In genomic region chr10:80133226-80133849, GRCm38 (mm10) we compare ENCODE assay signal across 9 mouse cellular contexts. TPM values are rescaled to one million over a fixed set of nuclear protein-coding genes. Genes with fewer than 3 reads are reported as not detected.
DNase-seq lines count a peak whose midpoint lies in the region; ATAC-seq lines count a peak whose summit lies in the region.
"Had no signal": no experiment of that assay in that cellular context is flagged by ENCODE, and none has a peak within 500 bp of the region (broad histone marks: within the 10 kb centered on the region; RNA-seq: fewer than 3 reads in every experiment).

No protein-coding gene starts in this region.

- no peak for DNase-seq in midbrain, embryonic 10.5 days (ENCODE audit: low spot score)
- no peak for DNase-seq in midbrain, embryonic 14.5 days
- no peak for DNase-seq in embryonic facial prominence, embryonic 10.5 days (ENCODE audit: low spot score)
- no peak for DNase-seq in ovary, postnatal 10 days (ENCODE audit: low spot score)
- no peak for DNase-seq in layer of hippocampus, adult 9-10 months (ENCODE audit: low spot score)

- peaks cover 79% of the 10 kb centered on the region for H3K36me3 ChIP-seq in forebrain, embryonic 13.5 days (ENCODE audit: poor library complexity, severe bottlenecking)
- H3K36me3 ChIP-seq in forebrain, embryonic 16.5 days (ENCODE audit: control insufficient read depth, insufficient read depth), result peaks cover 26% of the 10 kb centered on the region
- H3K36me3 ChIP-seq in midbrain, embryonic 10.5 days, result peaks cover 86% of the 10 kb centered on the region
- peaks cover 81% of the 10 kb centered on the region for H3K36me3 ChIP-seq in midbrain, embryonic 14.5 days (ENCODE audit: control insufficient read depth, insufficient read depth, low read length)
- H3K36me3 ChIP-seq in embryonic facial prominence, embryonic 10.5 days (replicated peaks), result peaks cover 82% of the 10 kb centered on the region

- ATAC-seq in forebrain, embryonic 13.5 days, result no peak
- no peak for ATAC-seq in forebrain, embryonic 16.5 days
- ATAC-seq in midbrain, embryonic 14.5 days (ENCODE audit: low FRiP score, low TSS enrichment), result no peak
- peak; percentile 65 for ATAC-seq in megakaryocyte, adult 5-6 weeks (ENCODE audit: poor library complexity, severe bottlenecking)
- ATAC-seq: Patski had no signal

- H3K4me2 ChIP-seq in forebrain, embryonic 13.5 days, result no peak overlapping the region
- H3K4me2 ChIP-seq in forebrain, embryonic 16.5 days (ENCODE audit: low read length), result no peak overlapping the region
- H3K4me2 ChIP-seq in midbrain, embryonic 14.5 days (ENCODE audit: low read length), result no peak overlapping the region

- peaks cover 10% of the 10 kb centered on the region for H3K27me3 ChIP-seq in forebrain, embryonic 13.5 days
- H3K27me3 ChIP-seq in forebrain, embryonic 16.5 days (replicated peaks; ENCODE audit: control insufficient read depth, insufficient read depth, low read length), result no peaks in the 10 kb centered on the region
- H3K27me3 ChIP-seq in midbrain, embryonic 10.5 days (ENCODE audit: low read depth, poor library complexity, severe bottlenecking), result peaks cover 87% of the 10 kb centered on the region
- H3K27me3 ChIP-seq in midbrain, embryonic 14.5 days (ENCODE audit: control insufficient read depth, insufficient read depth, low read length), result no peaks in the 10 kb centered on the region; the same call in 1 of the 2 replicates
- H3K27me3 ChIP-seq in embryonic facial prominence, embryonic 10.5 days (replicated peaks; ENCODE audit: low read depth, poor library complexity, severe bottlenecking), result peaks cover 76% of the 10 kb centered on the region
- H3K27me3 ChIP-seq: Patski had no signal

- H3K27ac ChIP-seq in forebrain, embryonic 13.5 days, result no peak overlapping the region
- H3K27ac ChIP-seq in forebrain, embryonic 16.5 days (ENCODE audit: low read length), result no peak overlapping the region
- no peak overlapping the region for H3K27ac ChIP-seq in midbrain, embryonic 10.5 days (replicated peaks)
- H3K27ac ChIP-seq in midbrain, embryonic 14.5 days (replicated peaks; ENCODE audit: low read depth, low read length), result no peak overlapping the region
- H3K27ac ChIP-seq in embryonic facial prominence, embryonic 10.5 days (replicated peaks), result no peak overlapping the region; the same call in 1 of the 2 replicates

- 0 out of 2 replicates have a peak overlapping the region, but pooled peaks have one; percentile 16 for H3K9ac ChIP-seq in forebrain, embryonic 13.5 days
- no peak overlapping the region for H3K9ac ChIP-seq in forebrain, embryonic 16.5 days (replicated peaks; ENCODE audit: low read depth, low read length)
- H3K9ac ChIP-seq in midbrain, embryonic 14.5 days (replicated peaks; ENCODE audit: low read length), result no peak overlapping the region

- peaks cover 47% of the 10 kb centered on the region for H3K4me1 ChIP-seq in forebrain, embryonic 13.5 days
- H3K4me1 ChIP-seq in forebrain, embryonic 16.5 days (replicated peaks; ENCODE audit: control insufficient read depth, insufficient read depth, low read length), result peaks cover 35% of the 10 kb centered on the region
- H3K4me1 ChIP-seq in midbrain, embryonic 10.5 days, result peaks cover 48% of the 10 kb centered on the region
- peaks cover 33% of the 10 kb centered on the region for H3K4me1 ChIP-seq in midbrain, embryonic 14.5 days (ENCODE audit: control insufficient read depth, insufficient read depth, low read length)
- H3K4me1 ChIP-seq in embryonic facial prominence, embryonic 10.5 days, result peaks cover 55% of the 10 kb centered on the region

- no peaks in the 10 kb centered on the region for H3K9me3 ChIP-seq in forebrain, embryonic 13.5 days (replicated peaks)
- H3K9me3 ChIP-seq in forebrain, embryonic 16.5 days (ENCODE audit: control insufficient read depth, low read length), result no peaks in the 10 kb centered on the region
- no peaks in the 10 kb centered on the region for H3K9me3 ChIP-seq in midbrain, embryonic 10.5 days (replicated peaks)
- H3K9me3 ChIP-seq in midbrain, embryonic 14.5 days (ENCODE audit: control insufficient read depth, low read length), result no peaks in the 10 kb centered on the region
- no peaks in the 10 kb centered on the region for H3K9me3 ChIP-seq in embryonic facial prominence, embryonic 10.5 days

- H3K4me3 ChIP-seq in forebrain, embryonic 13.5 days, result no peak overlapping the region
- no peak overlapping the region for H3K4me3 ChIP-seq in forebrain, embryonic 16.5 days (replicated peaks; ENCODE audit: low read length)
- peak overlapping the region; percentile 41; the same call in 1 of the 2 replicates for H3K4me3 ChIP-seq in midbrain, embryonic 10.5 days
- H3K4me3 ChIP-seq in midbrain, embryonic 14.5 days (replicated peaks; ENCODE audit: low read depth, low read length), result no peak overlapping the region
- peak overlapping the region; percentile 47; the same call in 1 of the 2 replicates for H3K4me3 ChIP-seq in embryonic facial prominence, embryonic 10.5 days

- 68% methylated on average over 8 of the region's 8 CpGs for WGBS in forebrain, embryonic 13.5 days
- WGBS in forebrain, embryonic 16.5 days, result 58% methylated on average over 8 of the region's 8 CpGs
- WGBS in midbrain, embryonic 10.5 days, result 80% methylated on average over 8 of the region's 8 CpGs
- 78% methylated on average over 8 of the region's 8 CpGs for WGBS in midbrain, embryonic 14.5 days
- 82% methylated on average over 8 of the region's 8 CpGs for WGBS in embryonic facial prominence, embryonic 10.5 days

RNA-seq across cellular contexts. Expression of gene Atp5d, which starts 5.1 kb away (rescaled TPM):
- polyA plus RNA-seq in forebrain, embryonic 13.5 days (2015; fragmentation: Nextera tagmentation; extraction: Ambion mirVana), result 454 and 459 TPM in 2 replicates
- 404 and 433 TPM in 2 replicates for polyA plus RNA-seq in forebrain, embryonic 16.5 days (2015; fragmentation: Nextera tagmentation; extraction: Ambion mirVana)
- 463 and 481 TPM in 2 replicates for polyA plus RNA-seq in midbrain, embryonic 10.5 days (2016; fragmentation: Nextera tagmentation; extraction: Ambion mirVana)
- polyA plus RNA-seq in midbrain, embryonic 14.5 days (2014; fragmentation: Nextera tagmentation; extraction: Ambion mirVana), result 407 and 480 TPM in 2 replicates
- 491 and 493 TPM in 2 replicates for polyA plus RNA-seq in embryonic facial prominence, embryonic 10.5 days (2016; fragmentation: Nextera tagmentation; extraction: Ambion mirVana)
- total RNA-seq in megakaryocyte, adult 5-6 weeks (2015), result 161 and 162 TPM in 2 replicates
- total RNA-seq in megakaryocyte, adult 5-6 weeks (2017), result 31.0 and 34.7 TPM in 2 replicates

RNA-seq across cellular contexts. Expression of gene Cbarp, which starts 7.3 kb away (rescaled TPM):
- 21.2 and 26.8 TPM in 2 replicates for polyA plus RNA-seq in forebrain, embryonic 13.5 days (2015; fragmentation: Nextera tagmentation; extraction: Ambion mirVana)
- 33.0 and 44.5 TPM in 2 replicates for polyA plus RNA-seq in forebrain, embryonic 16.5 days (2015; fragmentation: Nextera tagmentation; extraction: Ambion mirVana)
- 7.8 and 9.3 TPM in 2 replicates for polyA plus RNA-seq in midbrain, embryonic 10.5 days (2016; fragmentation: Nextera tagmentation; extraction: Ambion mirVana)
- polyA plus RNA-seq in midbrain, embryonic 14.5 days (2014; fragmentation: Nextera tagmentation; extraction: Ambion mirVana), result 78.9 and 101 TPM in 2 replicates
- polyA plus RNA-seq in embryonic facial prominence, embryonic 10.5 days (2016; fragmentation: Nextera tagmentation; extraction: Ambion mirVana), result 4.9 and 8.5 TPM in 2 replicates
- total RNA-seq in megakaryocyte, adult 5-6 weeks (2015), result 1.6 and 2.2 TPM in 2 replicates
- 1.4 TPM in 1 of 2 replicates, not detected in the other for total RNA-seq in megakaryocyte, adult 5-6 weeks (2017)

RNA-seq across cellular contexts. Expression of gene Midn, which starts 14.7 kb away (rescaled TPM):
- 35.1 and 37.9 TPM in 2 replicates for polyA plus RNA-seq in forebrain, embryonic 13.5 days (2015; fragmentation: Nextera tagmentation; extraction: Ambion mirVana)
- polyA plus RNA-seq in forebrain, embryonic 16.5 days (2015; fragmentation: Nextera tagmentation; extraction: Ambion mirVana), result 26.5 and 30.9 TPM in 2 replicates
- polyA plus RNA-seq in midbrain, embryonic 10.5 days (2016; fragmentation: Nextera tagmentation; extraction: Ambion mirVana), result 17.8 and 19.7 TPM in 2 replicates
- polyA plus RNA-seq in midbrain, embryonic 14.5 days (2014; fragmentation: Nextera tagmentation; extraction: Ambion mirVana), result 62.6 and 65.6 TPM in 2 replicates
- 22.2 TPM in 2 replicates for polyA plus RNA-seq in embryonic facial prominence, embryonic 10.5 days (2016; fragmentation: Nextera tagmentation; extraction: Ambion mirVana)
- total RNA-seq in megakaryocyte, adult 5-6 weeks (2015), result 29.5 and 29.6 TPM in 2 replicates
- 22.4 and 36.1 TPM in 2 replicates for total RNA-seq in megakaryocyte, adult 5-6 weeks (2017)

RNA-seq across cellular contexts. Expression of gene Stk11, which starts 17.7 kb away (rescaled TPM):
- 20.7 and 21.6 TPM in 2 replicates for polyA plus RNA-seq in forebrain, embryonic 13.5 days (2015; fragmentation: Nextera tagmentation; extraction: Ambion mirVana)
- 18.0 and 19.7 TPM in 2 replicates for polyA plus RNA-seq in forebrain, embryonic 16.5 days (2015; fragmentation: Nextera tagmentation; extraction: Ambion mirVana)
- 18.0 and 19.7 TPM in 2 replicates for polyA plus RNA-seq in midbrain, embryonic 10.5 days (2016; fragmentation: Nextera tagmentation; extraction: Ambion mirVana)
- 26.5 and 38.7 TPM in 2 replicates for polyA plus RNA-seq in midbrain, embryonic 14.5 days (2014; fragmentation: Nextera tagmentation; extraction: Ambion mirVana)
- polyA plus RNA-seq in embryonic facial prominence, embryonic 10.5 days (2016; fragmentation: Nextera tagmentation; extraction: Ambion mirVana), result 16.1 and 17.5 TPM in 2 replicates
- total RNA-seq in megakaryocyte, adult 5-6 weeks (2015), result 58.0 and 60.7 TPM in 2 replicates
- total RNA-seq in megakaryocyte, adult 5-6 weeks (2017), result 142 and 146 TPM in 2 replicates

RNA-seq across cellular contexts. Expression of gene Sbno2, which starts 28.0 kb away (rescaled TPM):
- polyA plus RNA-seq in forebrain, embryonic 13.5 days (2015; fragmentation: Nextera tagmentation; extraction: Ambion mirVana), result 11.6 and 13.6 TPM in 2 replicates
- 13.1 and 14.9 TPM in 2 replicates for polyA plus RNA-seq in forebrain, embryonic 16.5 days (2015; fragmentation: Nextera tagmentation; extraction: Ambion mirVana)
- polyA plus RNA-seq in midbrain, embryonic 10.5 days (2016; fragmentation: Nextera tagmentation; extraction: Ambion mirVana), result 15.0 and 15.2 TPM in 2 replicates
- 13.2 and 13.3 TPM in 2 replicates for polyA plus RNA-seq in midbrain, embryonic 14.5 days (2014; fragmentation: Nextera tagmentation; extraction: Ambion mirVana)
- 16.2 and 18.2 TPM in 2 replicates for polyA plus RNA-seq in embryonic facial prominence, embryonic 10.5 days (2016; fragmentation: Nextera tagmentation; extraction: Ambion mirVana)
- 32.4 and 33.0 TPM in 2 replicates for total RNA-seq in megakaryocyte, adult 5-6 weeks (2015)
- total RNA-seq in megakaryocyte, adult 5-6 weeks (2017), result 41.9 and 46.7 TPM in 2 replicates

Comparison
In these comparisons a context has a peak if more than half of its experiments do, and no peak if none do; other contexts are left out.
1. H3K4me3 ChIP-seq: peak in midbrain, embryonic 10.5 days (single experiment) and embryonic facial prominence, embryonic 10.5 days (single experiment); none in forebrain, embryonic 13.5 days (single experiment), forebrain, embryonic 16.5 days (single experiment) and midbrain, embryonic 14.5 days (single experiment).